Mouse (Mus musculus) liver, postnatal 0 days (tissue): ENCODE measurements around the gene Vps53.

ENCODE experiments used
- CTCF ChIP-seq: sonication (generic); IDR thresholded peaks from 2 replicates; pipeline ENCODE4 v1.5.1; 2016; ENCODE audit warnings: antibody characterized with exemption, low read depth
- EP300 ChIP-seq: IDR thresholded peaks from 2 replicates; pipeline ENCODE4 v1.6.1; 2016; ENCODE audit warnings: antibody characterized with exemption, low read depth, mild to moderate bottlenecking

- TF ChIP-seq CTCF = no peak
- TF ChIP-seq EP300 = no peak
These were observed 537 bp downstream of the Vps53 start for GRCm38 (mm10) chr11:76178726-76179494.
